Mouse (Mus musculus) brain, embryonic 18.5 days (tissue): ENCODE measurements at regions not wholly inside any gene's neighbourhood (a gene's known extent, or its start where the extent isn't known, plus 50 kb on each side); places are given as distances from the start of the nearest gene placed in this dataset.

Source experiments
- DNase-seq: peaks from one replicate; pipeline ENCODE4 v3.0.0-alpha.2; 2012; ENCODE audit warnings: low read depth, low spot score

- no peak for DNase-seq
These were observed 606.5 kb upstream of the Celf2 start for GRCm38 (mm10) chr2:8115891-8116290.

- peak; percentile 20 for DNase-seq
These were observed 603.2 kb upstream of the Celf2 start for GRCm38 (mm10) chr2:8112361-8113073.

- DNase-seq: peak; percentile 16
These were observed 584.8 kb upstream of the Celf2 start for GRCm38 (mm10) chr2:8094157-8094556.

- no peak for DNase-seq
These were observed 558.5 kb upstream of the Celf2 start for GRCm38 (mm10) chr2:8067901-8068300.

- peak; percentile 54 for DNase-seq
These were observed 552.3 kb upstream of the Celf2 start for GRCm38 (mm10) chr2:8061687-8062086.

GRCm38 (mm10) chr2:8029212-8029611 lies 519.8 kb upstream of the Celf2 start:
- no peak for DNase-seq

- no peak for DNase-seq
These were observed 518.2 kb upstream of the Celf2 start for GRCm38 (mm10) chr2:8027571-8027970.

GRCm38 (mm10) chr2:8026648-8027047 lies 517.3 kb upstream of the Celf2 start:
- DNase-seq: no peak

GRCm38 (mm10) chr2:8022651-8023050 lies 513.3 kb upstream of the Celf2 start:
- DNase-seq: no peak

- DNase-seq: no peak
These were observed 512.7 kb upstream of the Celf2 start for GRCm38 (mm10) chr2:8022043-8022442.

- DNase-seq: no peak
These were observed 503.5 kb upstream of the Celf2 start for GRCm38 (mm10) chr2:8012826-8013225.

GRCm38 (mm10) chr2:7999444-7999843 lies 490.1 kb upstream of the Celf2 start:
- DNase-seq: no peak

GRCm38 (mm10) chr2:7974471-7974870 lies 465.1 kb upstream of the Celf2 start:
- no peak for DNase-seq

- DNase-seq: no peak
These were observed 454.1 kb upstream of the Celf2 start for GRCm38 (mm10) chr2:7963456-7963855.

GRCm38 (mm10) chr2:7954210-7954609 lies 444.8 kb upstream of the Celf2 start:
- DNase-seq: no peak

GRCm38 (mm10) chr2:7952846-7953245 lies 443.5 kb upstream of the Celf2 start:
- no peak for DNase-seq

- DNase-seq: no peak
These were observed 435.6 kb upstream of the Celf2 start for GRCm38 (mm10) chr2:7944946-7945345.

GRCm38 (mm10) chr2:7933617-7934016 lies 424.3 kb upstream of the Celf2 start:
- no peak for DNase-seq

- no peak for DNase-seq
These were observed 396.9 kb upstream of the Celf2 start for GRCm38 (mm10) chr2:7906271-7906670.

- DNase-seq: peak; percentile 24
These were observed 384.4 kb upstream of the Celf2 start for GRCm38 (mm10) chr2:7893787-7894186.
